9 mouse cellular contexts compared by ENCODE assay signal in genomic region chr11:4083316-4084078, GRCm38 (mm10). TPM values are rescaled to one million over a fixed set of nuclear protein-coding genes. Genes with fewer than 3 reads are reported as not detected.
DNase-seq lines count a peak whose midpoint lies in the region; ATAC-seq and TF ChIP-seq lines count a peak whose summit lies in the region.
"Had no signal": no experiment of that assay in that cellular context is flagged by ENCODE, and none has a peak within 500 bp of the region (broad histone marks: within the 10 kb centered on the region; RNA-seq: fewer than 3 reads in every experiment).

No protein-coding gene starts in this region.

- H3K4me3 ChIP-seq in hindbrain, embryonic 10.5 days = no peak overlapping the region
- H3K4me3 ChIP-seq in hindbrain, embryonic 12.5 days = no peak overlapping the region
- H3K4me3 ChIP-seq in layer of hippocampus, adult 2 months = no peak overlapping the region
- H3K4me3 ChIP-seq in midbrain, embryonic 12.5 days = no peak overlapping the region

- H3K27me3 ChIP-seq in hindbrain, embryonic 10.5 days (ENCODE audit: insufficient read depth, poor library complexity, severe bottlenecking) = no peaks in the 10 kb centered on the region
- no peaks in the 10 kb centered on the region for H3K27me3 ChIP-seq in hindbrain, embryonic 12.5 days
- peaks cover 4% of the 10 kb centered on the region for H3K27me3 ChIP-seq in Patski
- no peaks in the 10 kb centered on the region for H3K27me3 ChIP-seq in midbrain, embryonic 12.5 days

- CTCF ChIA-PET in Patski (lab: Charles Lee) = interaction anchor here (0.6 to 1.8 kb wide), 13 partner anchors 13 to 166 kb away, joined by 3 to 7 read pairs (median 3); partner anchors contain the start of gene Sec14l2

- H3K9me3 ChIP-seq in hindbrain, embryonic 10.5 days = 0 out of 2 replicates have a peak, but pooled peaks cover 3% of the 10 kb centered on the region
- H3K9me3 ChIP-seq in hindbrain, embryonic 12.5 days (replicated peaks) = no peaks in the 10 kb centered on the region
- H3K9me3 ChIP-seq in midbrain, embryonic 12.5 days = no peaks in the 10 kb centered on the region

- in situ Hi-C loops in Patski (cut with MboI; ENCODE audit: low pct_unique_long_range_greater_than_20kb) = no loop called here

- no peaks in the 10 kb centered on the region for H3K4me1 ChIP-seq in hindbrain, embryonic 10.5 days (replicated peaks)
- no peaks in the 10 kb centered on the region for H3K4me1 ChIP-seq in hindbrain, embryonic 12.5 days
- H3K4me1 ChIP-seq in midbrain, embryonic 12.5 days = no peaks in the 10 kb centered on the region

- peak; percentile 78 for TF ChIP-seq CTCF in Patski (IDR thresholded peaks at IDR 0.05)
- TF ChIP-seq CTCF in layer of hippocampus, adult 2 months (conservative IDR thresholded peaks at IDR 0.05) = peak; percentile 95

- 31% methylated on average over 5 of the region's 5 CpGs for WGBS in hindbrain, embryonic 10.5 days
- WGBS in hindbrain, embryonic 12.5 days = 28% methylated on average over 5 of the region's 5 CpGs
- 32% methylated on average over 5 of the region's 5 CpGs for WGBS in midbrain, embryonic 12.5 days

- H3K27ac ChIP-seq in hindbrain, embryonic 10.5 days = no peak overlapping the region
- H3K27ac ChIP-seq in hindbrain, embryonic 12.5 days = no peak overlapping the region
- H3K27ac ChIP-seq in layer of hippocampus, adult 2 months = no peak overlapping the region
- H3K27ac ChIP-seq in midbrain, embryonic 12.5 days (replicated peaks) = no peak overlapping the region

- ATAC-seq in hindbrain, embryonic 12.5 days (ENCODE audit: low FRiP score) = no peak
- no peak for ATAC-seq in Patski
- peak; percentile 34; the same call in 1 of the 2 replicates for ATAC-seq in midbrain, embryonic 12.5 days (ENCODE audit: low FRiP score, low read depth)

- no peak overlapping the region for H3K9ac ChIP-seq in hindbrain, embryonic 12.5 days
- no peak overlapping the region for H3K9ac ChIP-seq in midbrain, embryonic 12.5 days (replicated peaks)

- H3K4me2 ChIP-seq in hindbrain, embryonic 12.5 days (replicated peaks) = no peak overlapping the region
- H3K4me2 ChIP-seq in midbrain, embryonic 12.5 days (replicated peaks) = no peak overlapping the region

- peak; percentile 59 for DNase-seq in hindbrain, embryonic 10.5 days (ENCODE audit: low spot score)
- DNase-seq in Patski (ENCODE audit: low read depth, low spot score) = no peak
- peak; percentile 65 for DNase-seq in cerebellum, adult 9-11 months
- DNase-seq in gastrocnemius, postnatal 10 days = peak; percentile 45
- DNase-seq in layer of hippocampus, adult 2 months (ENCODE audit: low spot score in 2 of 2) = peak; percentile 80 to 83
- peak; percentile 22 to 50 for DNase-seq in spleen, postnatal 10 days (ENCODE audit: low spot score in 2 of 2)

- POLR2A ChIA-PET in Patski (lab: Charles Lee) = no interaction called here

- H3K36me3 ChIP-seq in hindbrain, embryonic 10.5 days = no peaks in the 10 kb centered on the region
- H3K36me3 ChIP-seq in hindbrain, embryonic 12.5 days = no peaks in the 10 kb centered on the region
- H3K36me3 ChIP-seq in midbrain, embryonic 12.5 days = no peaks in the 10 kb centered on the region

RNA-seq across cellular contexts. Expression of gene Mtfp1, which starts 11.7 kb away (rescaled TPM):
- polyA plus RNA-seq in hindbrain, embryonic 10.5 days (2016; fragmentation: Nextera tagmentation; extraction: Ambion mirVana) = 8.7 and 9.9 TPM in 2 replicates
- polyA plus RNA-seq in hindbrain, embryonic 12.5 days (2016; fragmentation: Nextera tagmentation; extraction: Ambion mirVana) = 5.4 and 5.6 TPM in 2 replicates
- polyA plus RNA-seq in Patski (2021) = 15.1 TPM
- total RNA-seq in gastrocnemius, postnatal 10 days (2021) = 10 to 100 TPM; 25.7 to 34.8 TPM
- 100 to 1,000 TPM; 115 to 119 TPM for total RNA-seq in layer of hippocampus, adult 2 months (2021)
- 5.3 and 5.9 TPM in 2 replicates for polyA plus RNA-seq in midbrain, embryonic 12.5 days (2016; fragmentation: Nextera tagmentation; extraction: Ambion mirVana)

RNA-seq across cellular contexts. Expression of gene Sec14l3, which starts 18.9 kb away (rescaled TPM):
- polyA plus RNA-seq in hindbrain, embryonic 10.5 days (2016; fragmentation: Nextera tagmentation; extraction: Ambion mirVana) = not detected in 2 replicates
- not detected in 2 replicates for polyA plus RNA-seq in hindbrain, embryonic 12.5 days (2016; fragmentation: Nextera tagmentation; extraction: Ambion mirVana)
- polyA plus RNA-seq in Patski (2021) = not detected
- not detected for total RNA-seq in gastrocnemius, postnatal 10 days (2021)
- 1 to 10 TPM; 1.3 to 2.6 TPM for total RNA-seq in layer of hippocampus, adult 2 months (2021)
- polyA plus RNA-seq in midbrain, embryonic 12.5 days (2016; fragmentation: Nextera tagmentation; extraction: Ambion mirVana) = not detected in 2 replicates
- polyA plus RNA-seq: liver, embryonic 16.5 days had no signal

RNA-seq across cellular contexts. Expression of gene Sec14l2, which starts 39.7 kb away (rescaled TPM):
- 2.6 and 3.0 TPM in 2 replicates for polyA plus RNA-seq in hindbrain, embryonic 10.5 days (2016; fragmentation: Nextera tagmentation; extraction: Ambion mirVana)
- 1.8 and 3.1 TPM in 2 replicates for polyA plus RNA-seq in hindbrain, embryonic 12.5 days (2016; fragmentation: Nextera tagmentation; extraction: Ambion mirVana)
- 23.6 TPM for polyA plus RNA-seq in Patski (2021)
- 1 to 10 TPM; 1.4 to 2.3 TPM for total RNA-seq in gastrocnemius, postnatal 10 days (2021)
- 10 to 100 TPM; 62.8 to 67.6 TPM for total RNA-seq in layer of hippocampus, adult 2 months (2021)
- polyA plus RNA-seq in midbrain, embryonic 12.5 days (2016; fragmentation: Nextera tagmentation; extraction: Ambion mirVana) = 3.0 and 3.2 TPM in 2 replicates

RNA-seq across cellular contexts. Expression of gene Rnf215, which starts 51.5 kb away (rescaled TPM):
- 22.0 and 25.8 TPM in 2 replicates for polyA plus RNA-seq in hindbrain, embryonic 10.5 days (2016; fragmentation: Nextera tagmentation; extraction: Ambion mirVana)
- 42.7 and 44.5 TPM in 2 replicates for polyA plus RNA-seq in hindbrain, embryonic 12.5 days (2016; fragmentation: Nextera tagmentation; extraction: Ambion mirVana)
- polyA plus RNA-seq in Patski (2021) = 31.8 TPM
- total RNA-seq in gastrocnemius, postnatal 10 days (2021) = 10 to 100 TPM in 1 of 2 experiments, 1 to 10 TPM in 1; 7.8 to 13.3 TPM
- total RNA-seq in layer of hippocampus, adult 2 months (2021) = 10 to 100 TPM; 33.8 to 35.6 TPM
- 36.8 and 37.5 TPM in 2 replicates for polyA plus RNA-seq in midbrain, embryonic 12.5 days (2016; fragmentation: Nextera tagmentation; extraction: Ambion mirVana)

RNA-seq across cellular contexts. Expression of gene Sec14l4, which starts 52.2 kb away (rescaled TPM):
- not detected in 2 replicates for polyA plus RNA-seq in hindbrain, embryonic 10.5 days (2016; fragmentation: Nextera tagmentation; extraction: Ambion mirVana)
- polyA plus RNA-seq in hindbrain, embryonic 12.5 days (2016; fragmentation: Nextera tagmentation; extraction: Ambion mirVana) = not detected in 2 replicates
- not detected for polyA plus RNA-seq in Patski (2021)
- total RNA-seq in gastrocnemius, postnatal 10 days (2021) = under 1 TPM in 1 of 2 experiments, not detected in 1; 0.11 TPM
- total RNA-seq in layer of hippocampus, adult 2 months (2021) = under 1 TPM; 0.17 to 0.64 TPM
- polyA plus RNA-seq in midbrain, embryonic 12.5 days (2016; fragmentation: Nextera tagmentation; extraction: Ambion mirVana) = not detected in 2 replicates
